Mouse (Mus musculus) spleen, adult 2 months (tissue): ENCODE results near the gene Acss1.

Experiments used
- CTCF ChIP-seq: fragments of 200-500 bp; IDR thresholded peaks from 2 replicates; pipeline ENCODE4 v1.5.1; 2011; ENCODE audit warnings: mild to moderate bottlenecking, inconsistent platforms; ENCODE audit not compliant: insufficient read depth, insufficient read length, insufficient replicate concordance; ENCODE audit errors: extremely low read depth
- POLR2A ChIP-seq: fragments of 200-500 bp; IDR thresholded peaks from 2 replicates; pipeline ENCODE4 v1.6.1; 2011; ENCODE audit warnings: low read depth, low read length, inconsistent platforms

- no peak for TF ChIP-seq POLR2A
- TF ChIP-seq CTCF, result no peak
These were observed 5.6 kb upstream of the Acss1 start for GRCm38 (mm10) chr2:150673929-150674328.
